In the genomic region with DNA sequence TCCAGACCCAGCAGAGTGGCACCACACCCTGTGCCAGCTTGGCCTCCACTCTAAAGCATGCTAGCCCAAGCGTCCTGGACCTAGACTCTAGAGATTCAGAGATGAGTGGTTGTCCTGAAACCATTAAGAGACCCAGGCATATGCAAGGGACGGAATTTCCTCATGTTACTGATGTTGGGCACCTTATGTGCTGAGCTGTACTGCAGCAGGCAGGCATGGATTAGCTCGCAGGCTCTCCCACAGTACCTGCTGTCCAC, we compare ENCODE assay signal across 7 mouse cellular contexts. TPM values are rescaled to one million over a fixed set of nuclear protein-coding genes. Genes with fewer than 3 reads are reported as not detected.
DNase-seq lines count a peak whose midpoint lies in the region; ATAC-seq lines count a peak whose summit lies in the region.

No protein-coding gene starts in this region.

- H3K27me3 ChIP-seq in forebrain, embryonic 14.5 days (replicated peaks; ENCODE audit: control insufficient read depth, insufficient read depth, low read length), result no peaks in the 10 kb centered on the region
- no peaks in the 10 kb centered on the region for H3K27me3 ChIP-seq in limb, embryonic 15.5 days
- no peaks in the 10 kb centered on the region for H3K27me3 ChIP-seq in stomach, embryonic 14.5 days (ENCODE audit: control insufficient read depth, insufficient read depth, low read length)

- no peak overlapping the region; the same call in 1 of the 2 replicates for H3K27ac ChIP-seq in forebrain, embryonic 14.5 days (ENCODE audit: low read depth, low read length)
- peak overlapping the region; percentile 86 for H3K27ac ChIP-seq in limb, embryonic 15.5 days
- H3K27ac ChIP-seq in stomach, embryonic 14.5 days (ENCODE audit: low read length), result peak overlapping the region; percentile 78; the same call in 1 of the 2 replicates

- H3K9me3 ChIP-seq in forebrain, embryonic 14.5 days (replicated peaks; ENCODE audit: control insufficient read depth, low read length), result no peaks in the 10 kb centered on the region
- H3K9me3 ChIP-seq in limb, embryonic 15.5 days, result no peaks in the 10 kb centered on the region
- H3K9me3 ChIP-seq in stomach, embryonic 14.5 days (ENCODE audit: control insufficient read depth, low read depth, low read length), result no peaks in the 10 kb centered on the region

- WGBS in forebrain, embryonic 14.5 days, result 75% methylated on average over 3 of the region's 3 CpGs
- 47% methylated on average over 3 of the region's 3 CpGs for WGBS in limb, embryonic 15.5 days
- 50% methylated on average over 3 of the region's 3 CpGs for WGBS in stomach, embryonic 14.5 days

- ATAC-seq in forebrain, embryonic 14.5 days, result no peak
- no peak for ATAC-seq in limb, embryonic 15.5 days (ENCODE audit: insufficient number of reproducible peaks, low FRiP score, low TSS enrichment, low read depth)
- no peak for ATAC-seq in stomach, embryonic 14.5 days (ENCODE audit: insufficient number of reproducible peaks, insufficient read depth, low FRiP score, low read depth)

- peak overlapping the region; percentile 94; the same call in 1 of the 2 replicates for H3K9ac ChIP-seq in forebrain, embryonic 14.5 days (ENCODE audit: low read length)
- no peak overlapping the region for H3K9ac ChIP-seq in limb, embryonic 15.5 days
- H3K9ac ChIP-seq in stomach, embryonic 14.5 days (replicated peaks; ENCODE audit: low read depth, low read length), result no peak overlapping the region

- H3K4me2 ChIP-seq in forebrain, embryonic 14.5 days (ENCODE audit: low read length), result peak overlapping the region; percentile 95
- peak overlapping the region; percentile 78; the same call in 1 of the 2 replicates for H3K4me2 ChIP-seq in limb, embryonic 15.5 days
- peak overlapping the region; percentile 88 for H3K4me2 ChIP-seq in stomach, embryonic 14.5 days (replicated peaks; ENCODE audit: low read depth, low read length)

- no peak overlapping the region for H3K4me3 ChIP-seq in forebrain, embryonic 14.5 days (ENCODE audit: low read depth, low read length)
- H3K4me3 ChIP-seq in limb, embryonic 15.5 days, result 0 out of 2 replicates have a peak overlapping the region, but pooled peaks have one; percentile 69
- no peak overlapping the region for H3K4me3 ChIP-seq in stomach, embryonic 14.5 days (ENCODE audit: low read depth, low read length)

- peaks cover 29% of the 10 kb centered on the region for H3K36me3 ChIP-seq in forebrain, embryonic 14.5 days (ENCODE audit: control insufficient read depth, insufficient read depth, low read length)
- peaks cover 14% of the 10 kb centered on the region for H3K36me3 ChIP-seq in limb, embryonic 15.5 days
- peaks cover 17% of the 10 kb centered on the region for H3K36me3 ChIP-seq in stomach, embryonic 14.5 days (ENCODE audit: control insufficient read depth, insufficient read depth, low read length)

- H3K4me1 ChIP-seq in forebrain, embryonic 14.5 days (ENCODE audit: control insufficient read depth, insufficient read depth, low read length), result peaks cover 26% of the 10 kb centered on the region
- H3K4me1 ChIP-seq in limb, embryonic 15.5 days, result peaks cover 38% of the 10 kb centered on the region
- H3K4me1 ChIP-seq in stomach, embryonic 14.5 days (ENCODE audit: control insufficient read depth, insufficient read depth, low read length), result peaks cover 26% of the 10 kb centered on the region

- peak; percentile 69 to 77 for DNase-seq in lung, adult 18-20 months
- no peak for DNase-seq in lung, postnatal 14 days
- no peak for DNase-seq in forebrain, embryonic 14.5 days (ENCODE audit: low spot score)
- DNase-seq in right cerebral cortex, adult 18-20 months, result no peak
- DNase-seq in embryo, embryonic 10.5 days (ENCODE audit: low spot score), result no peak

RNA-seq across cellular contexts. Expression of gene Ypel3, which starts 0.8 kb away (rescaled TPM):
- 206 and 230 TPM in 2 replicates for polyA plus RNA-seq in forebrain, embryonic 14.5 days (2014; fragmentation: Nextera tagmentation; extraction: Ambion mirVana)
- 117 and 122 TPM in 2 replicates for polyA plus RNA-seq in limb, embryonic 15.5 days (2015; fragmentation: Nextera tagmentation; extraction: Ambion mirVana)
- polyA plus RNA-seq in stomach, embryonic 14.5 days (2014; fragmentation: Nextera tagmentation; extraction: Ambion mirVana), result 103 and 116 TPM in 2 replicates

RNA-seq across cellular contexts. Expression of gene Tbx6, which starts 5.4 kb away (rescaled TPM):
- polyA plus RNA-seq in forebrain, embryonic 14.5 days (2014; fragmentation: Nextera tagmentation; extraction: Ambion mirVana), result 0.42 and 0.47 TPM in 2 replicates
- polyA plus RNA-seq in limb, embryonic 15.5 days (2015; fragmentation: Nextera tagmentation; extraction: Ambion mirVana), result 0.37 and 0.46 TPM in 2 replicates
- 0.56 and 0.95 TPM in 2 replicates for polyA plus RNA-seq in stomach, embryonic 14.5 days (2014; fragmentation: Nextera tagmentation; extraction: Ambion mirVana)

RNA-seq across cellular contexts. Expression of gene Gdpd3, which starts 9.8 kb away (rescaled TPM):
- polyA plus RNA-seq in forebrain, embryonic 14.5 days (2014; fragmentation: Nextera tagmentation; extraction: Ambion mirVana), result 1.2 and 1.3 TPM in 2 replicates
- polyA plus RNA-seq in limb, embryonic 15.5 days (2015; fragmentation: Nextera tagmentation; extraction: Ambion mirVana), result 16.8 and 17.7 TPM in 2 replicates
- polyA plus RNA-seq in stomach, embryonic 14.5 days (2014; fragmentation: Nextera tagmentation; extraction: Ambion mirVana), result 1.6 and 2.8 TPM in 2 replicates

RNA-seq across cellular contexts. Expression of gene Ppp4c, which starts 16.4 kb away (rescaled TPM):
- polyA plus RNA-seq in forebrain, embryonic 14.5 days (2014; fragmentation: Nextera tagmentation; extraction: Ambion mirVana), result 231 and 256 TPM in 2 replicates
- 212 and 227 TPM in 2 replicates for polyA plus RNA-seq in limb, embryonic 15.5 days (2015; fragmentation: Nextera tagmentation; extraction: Ambion mirVana)
- polyA plus RNA-seq in stomach, embryonic 14.5 days (2014; fragmentation: Nextera tagmentation; extraction: Ambion mirVana), result 239 and 258 TPM in 2 replicates

RNA-seq across cellular contexts. Expression of gene Mapk3, which starts 16.5 kb away (rescaled TPM):
- polyA plus RNA-seq in forebrain, embryonic 14.5 days (2014; fragmentation: Nextera tagmentation; extraction: Ambion mirVana), result 90.8 and 99.7 TPM in 2 replicates
- 65.2 and 68.3 TPM in 2 replicates for polyA plus RNA-seq in limb, embryonic 15.5 days (2015; fragmentation: Nextera tagmentation; extraction: Ambion mirVana)
- polyA plus RNA-seq in stomach, embryonic 14.5 days (2014; fragmentation: Nextera tagmentation; extraction: Ambion mirVana), result 98.4 and 105 TPM in 2 replicates

Comparison
In these comparisons a context has a peak if more than half of its experiments do, and no peak if none do; other contexts are left out.
1. DNase-seq: peak in lung, adult 18-20 months (2 of 2); none in lung, postnatal 14 days (single experiment), forebrain, embryonic 14.5 days (single experiment), right cerebral cortex, adult 18-20 months (single experiment) and embryo, embryonic 10.5 days (single experiment).
2. Peak in every context shown above with its lines, with median percentiles within 50 percentile points of each other: H3K4me2 ChIP-seq.